Mouse (Mus musculus): ENCODE measurements around the gene Aldh1l2. TPM values are rescaled to one million over a fixed set of nuclear protein-coding genes. Genes with fewer than 3 reads are reported as not detected.

The Aldh1l2 gene
- polyA plus RNA-seq, 1 experiment from 2014 or later: 11.5 TPM

Other genes starting within 250 kb of the Aldh1l2 start
- 0.92 and 2.3 TPM in 2 replicates for gene Slc41a2, start 196.3 kb downstream of the Aldh1l2 start, polyA plus RNA-seq (2015; fragmentation: Nextera tagmentation; extraction: Ambion mirVana)
- 1.1 and 1.2 TPM in 2 replicates for gene D10Wsu102e, start 173.9 kb downstream of the Aldh1l2 start, polyA plus RNA-seq (2015; fragmentation: Nextera tagmentation; extraction: Ambion mirVana)
- 32.0 and 32.4 TPM in 2 replicates for gene Washc4, start 9.6 kb upstream of the Aldh1l2 start, polyA plus RNA-seq (2015; fragmentation: Nextera tagmentation; extraction: Ambion mirVana)
- 34.5 and 37.6 TPM in 2 replicates for gene Appl2, start 114.6 kb upstream of the Aldh1l2 start, polyA plus RNA-seq (2015; fragmentation: Nextera tagmentation; extraction: Ambion mirVana)
- 42.2 and 51.7 TPM in 2 replicates for gene 1500009L16Rik, start 188.7 kb upstream of the Aldh1l2 start, polyA plus RNA-seq (2015; fragmentation: Nextera tagmentation; extraction: Ambion mirVana)

Measured in forebrain, embryonic 13.5 days (tissue).